Mouse (Mus musculus) hematopoietic stem cell, adult 5-6 weeks (primary cell): Measurements from ENCODE around the gene Map4. TPM values are rescaled to one million over a fixed set of nuclear protein-coding genes. Genes with fewer than 3 reads are reported as not detected.

Experiments
- ATAC-seq, 2 experiments: fragments of 125-278 bp in 1 of 2; replicated peaks in 1 of 2; 2 replicates each; pipeline ENCODE4 v1.8.0; 2016 to 2017; ENCODE audit warnings: inconsistent platforms in 2 of 2, mild to moderate bottlenecking in 2 of 2, moderate number of reproducible peaks in 2 of 2, low read depth in 1 of 2, moderate TSS enrichment in 1 of 2; ENCODE audit not compliant: low FRiP score in 2 of 2, poor library complexity in 2 of 2, severe bottlenecking in 2 of 2, insufficient read depth in 1 of 2, low TSS enrichment in 1 of 2
- total RNA-seq: library from RNA; stranded (forward); fragments of 172-1452, 232-1000 nt; gene quantifications from 2 replicates; pipeline ENCODE4 v1.2.3, GENCODE M21; 2017

Gene Map4
- total RNA-seq, 1 experiment from 2014 or later: 21.2 TPM

DNA sequence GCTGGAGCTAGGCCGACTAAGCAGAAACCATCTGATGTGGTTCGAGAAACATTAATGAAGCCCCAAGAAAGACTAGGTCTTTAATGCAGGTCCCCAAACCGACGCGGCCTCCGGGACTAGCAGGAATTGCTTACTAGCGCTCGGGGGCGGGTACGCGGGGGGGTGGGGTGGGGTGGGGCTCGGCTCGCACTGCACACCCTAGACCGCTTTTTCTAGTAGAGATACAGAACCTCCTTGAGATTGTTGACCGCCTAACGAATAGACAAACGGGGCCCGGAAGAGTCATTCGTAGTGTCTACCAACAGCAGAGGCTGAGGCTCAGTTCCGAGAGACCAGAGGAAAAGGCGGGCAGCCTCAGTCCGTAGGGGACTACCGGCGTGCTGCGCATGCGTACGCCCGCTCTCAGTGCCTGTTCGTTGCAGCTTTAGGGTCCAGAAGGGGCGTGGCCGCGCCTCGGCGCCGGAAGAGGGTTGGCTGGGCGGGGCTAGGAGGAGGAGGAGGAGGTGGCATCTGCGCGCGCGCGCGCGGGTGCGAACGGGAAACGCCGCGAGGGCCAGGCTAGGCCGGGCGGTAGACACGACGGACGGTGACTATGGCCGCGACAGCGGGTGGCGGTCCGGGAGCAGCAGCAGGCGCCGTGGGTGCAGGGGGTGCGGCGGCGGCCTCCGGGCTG is 200.4 kb downstream of the Map4 start:
- peak; percentile 97 to 99 for ATAC-seq

DNA sequence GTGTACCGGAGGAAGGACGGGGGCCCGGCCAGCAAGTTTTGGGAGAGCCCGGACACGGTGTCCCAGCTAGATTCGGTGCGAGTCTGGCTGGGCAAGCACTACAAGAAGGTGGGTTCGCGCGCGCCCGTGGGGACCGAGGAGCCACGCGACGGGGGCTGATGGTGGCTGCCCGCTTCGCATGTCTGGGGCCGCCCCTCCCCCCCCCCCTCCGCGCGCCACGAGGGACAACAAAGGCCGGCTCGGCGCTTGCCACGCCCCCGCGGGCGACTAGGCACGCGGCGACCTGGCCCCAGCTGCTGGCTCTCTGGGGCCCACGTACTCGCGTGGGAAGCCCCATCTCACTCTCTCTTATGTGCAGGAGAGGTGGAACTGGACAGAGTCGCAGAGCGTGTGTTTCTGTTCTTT is 200.9 kb downstream of the Map4 start:
- ATAC-seq: peak in 1 of 2 experiments; percentile 38; a peak in 1 of 4 replicates

DNA sequence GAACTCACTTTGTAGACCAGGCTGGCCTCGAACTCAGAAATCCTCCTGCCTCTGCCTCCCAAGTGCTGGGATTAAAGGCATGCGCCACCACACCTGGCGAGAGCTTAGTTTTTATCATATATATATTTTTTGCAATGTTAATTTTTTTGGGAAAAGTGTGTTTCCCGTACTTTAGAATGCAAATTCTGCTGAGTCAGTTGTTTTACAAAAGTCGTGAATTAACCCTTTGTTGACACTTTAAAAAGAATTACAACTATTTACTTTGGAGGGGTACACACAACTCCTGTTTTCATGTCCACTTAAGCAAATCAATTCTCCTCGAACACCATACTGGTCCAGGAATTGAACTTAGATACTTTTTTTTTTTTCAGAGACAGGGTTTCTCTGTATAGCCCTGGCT is 201.7 kb downstream of the Map4 start:
- no peak for ATAC-seq

Other genes with a start within 250 kb of the Map4 start
- gene Fbxw18, start 228.8 kb upstream of the Map4 start, total RNA-seq: not detected in 2 replicates
- gene Fbxw26, start 185.4 kb upstream of the Map4 start, total RNA-seq: not detected in 2 replicates
- gene Fbxw27, start 140.8 kb upstream of the Map4 start, total RNA-seq: not detected in 2 replicates
- gene Spink8, start 119.2 kb upstream of the Map4 start, total RNA-seq: not detected in 2 replicates
- gene Nme6, start 98.7 kb upstream of the Map4 start, total RNA-seq: 23.3 and 34.3 TPM in 2 replicates
- 230 and 773 TPM in 2 replicates for gene Camp, start 81.8 kb upstream of the Map4 start, total RNA-seq
- gene Cdc25a, start 55.9 kb upstream of the Map4 start, total RNA-seq: 37.5 and 42.5 TPM in 2 replicates
- gene Smarcc1, start 186.2 kb downstream of the Map4 start, total RNA-seq: 90.3 and 92.9 TPM in 2 replicates
- 63.0 and 78.6 TPM in 2 replicates for gene Dhx30, start 186.4 kb downstream of the Map4 start, total RNA-seq